Mouse (Mus musculus) lung, postnatal 14 days (tissue): ENCODE measurements around the gene Dvl2.
"Not testable (repeated sequence)": the region's sequence is repeated elsewhere in the genome, so short reads cannot be mapped to it uniquely, and the experiment has no call there.

ENCODE experiments used
- DNase-seq: peaks from one replicate; pipeline ENCODE4 v3.0.0; 2021

Dvl2 gene

DNA sequence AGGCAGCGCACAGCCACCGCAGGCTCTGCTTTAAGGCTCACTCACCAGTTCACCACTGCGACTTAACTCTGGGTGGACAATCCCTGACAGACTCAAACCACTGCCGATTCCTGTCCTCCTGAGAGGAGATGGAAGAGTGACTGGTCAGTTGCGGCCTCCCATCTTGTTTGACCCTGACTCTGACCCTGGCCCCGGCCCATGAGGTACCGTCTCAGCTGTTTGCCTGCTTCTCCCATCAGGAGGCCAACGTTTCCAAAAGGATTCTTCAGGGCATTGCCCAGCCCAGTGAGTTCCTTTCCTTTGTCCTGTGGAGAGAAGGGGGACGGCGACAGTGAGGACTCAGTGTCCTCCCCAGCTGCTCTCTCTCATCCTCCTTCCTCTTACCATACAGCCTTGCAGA is 10.6 kb downstream of the Dvl2 start:
- DNase-seq, result no peak

DNA sequence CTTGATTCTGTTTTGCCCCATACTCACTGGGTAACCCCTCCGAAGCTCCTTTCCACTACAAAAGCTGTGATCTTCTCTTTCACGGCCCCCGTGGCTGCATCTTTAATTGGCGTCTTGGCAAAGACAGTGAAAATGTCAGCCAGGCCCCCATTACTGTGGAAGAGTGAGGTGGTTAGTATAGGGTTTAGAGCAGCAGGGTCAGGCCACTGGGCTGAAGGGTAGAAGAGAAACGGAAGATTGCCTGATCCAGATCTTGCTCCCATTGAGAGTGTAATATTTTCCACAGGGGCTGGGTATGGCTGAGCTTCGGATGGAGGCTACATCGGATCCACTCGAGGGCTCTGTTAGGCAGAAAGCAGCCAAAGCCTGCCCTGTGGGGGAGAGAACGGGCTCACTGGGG is 12.5 kb downstream of the Dvl2 start:
- DNase-seq, result no peak

DNA sequence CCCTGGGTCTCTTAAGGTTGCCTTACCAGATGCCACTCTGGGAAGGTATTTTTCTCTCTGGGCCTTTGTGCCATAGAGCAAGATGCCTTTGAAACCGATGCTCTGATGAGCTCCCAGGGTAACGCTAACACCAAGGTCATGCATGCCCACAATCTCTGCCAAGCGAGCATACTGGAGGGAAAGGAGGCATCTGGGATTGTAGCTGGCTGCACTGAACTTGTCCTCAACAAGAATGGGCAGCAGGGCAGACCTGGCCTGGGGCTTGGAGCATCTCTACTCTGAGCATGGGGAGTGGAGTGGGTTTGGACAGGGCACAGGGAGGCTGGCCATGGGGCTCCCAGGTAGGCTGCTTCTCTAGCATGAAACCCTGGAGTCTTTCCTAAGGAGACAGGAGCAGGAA is 13.0 kb downstream of the Dvl2 start:
- no peak for DNase-seq

DNA sequence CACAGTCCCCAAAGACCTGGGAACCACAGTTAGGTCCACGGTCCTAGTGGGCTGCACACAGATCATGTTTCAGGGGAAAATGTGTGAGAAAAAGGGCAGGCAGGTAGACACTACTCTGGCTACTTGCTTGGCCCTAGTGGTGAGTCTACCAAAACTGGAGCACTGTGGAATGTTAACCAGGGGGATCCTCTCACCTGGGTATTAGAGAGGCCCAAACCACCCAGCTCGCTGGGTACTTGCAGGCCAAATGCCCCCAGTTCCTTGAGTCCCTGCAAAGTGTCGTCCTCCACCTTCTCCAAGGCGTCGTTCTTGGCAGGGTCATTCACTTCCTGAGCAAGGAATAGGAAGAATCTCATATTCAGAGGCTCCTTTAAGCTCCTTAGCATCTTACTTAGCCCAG is 13.7 kb downstream of the Dvl2 start:
- no peak for DNase-seq

DNA sequence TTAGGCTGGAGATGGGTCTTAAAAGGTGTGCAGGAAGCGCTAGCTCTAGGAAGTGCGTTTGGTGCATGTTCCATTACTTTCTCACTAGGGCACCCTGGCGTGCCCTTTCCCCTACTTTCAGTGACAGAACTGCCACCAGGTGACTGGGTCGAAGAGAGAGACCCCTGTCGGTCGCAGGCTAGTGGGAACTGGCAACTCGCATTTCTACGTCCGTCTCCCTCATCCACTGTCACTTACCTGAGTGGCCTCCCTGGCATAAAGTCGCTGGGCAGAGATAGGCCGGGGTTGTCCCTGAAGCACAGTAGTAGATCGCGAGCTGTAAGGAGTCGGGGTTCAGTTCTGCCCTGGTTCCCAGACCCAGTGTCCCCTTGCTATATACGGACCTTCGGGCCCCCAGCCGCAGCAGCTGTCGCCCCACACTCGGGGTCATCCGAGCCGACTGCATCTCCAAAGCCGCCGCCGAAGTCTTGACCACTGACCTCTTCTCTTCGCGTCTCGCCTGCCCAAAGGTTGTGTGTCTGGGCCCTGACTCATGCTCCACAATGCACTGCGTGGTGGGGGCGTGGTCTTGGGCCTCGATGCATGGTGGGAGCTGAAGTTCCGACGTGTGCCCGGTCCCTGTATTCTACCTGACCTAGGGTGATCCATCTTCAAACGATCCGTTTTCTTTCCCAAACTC is 14.6 kb downstream of the Dvl2 start, which contains the start of gene Acadvl:
TSS of gene Acadvl (minus strand) at position 532 of the 679 bp plus-strand sequence.
- peak; percentile 87 for DNase-seq

DNA sequence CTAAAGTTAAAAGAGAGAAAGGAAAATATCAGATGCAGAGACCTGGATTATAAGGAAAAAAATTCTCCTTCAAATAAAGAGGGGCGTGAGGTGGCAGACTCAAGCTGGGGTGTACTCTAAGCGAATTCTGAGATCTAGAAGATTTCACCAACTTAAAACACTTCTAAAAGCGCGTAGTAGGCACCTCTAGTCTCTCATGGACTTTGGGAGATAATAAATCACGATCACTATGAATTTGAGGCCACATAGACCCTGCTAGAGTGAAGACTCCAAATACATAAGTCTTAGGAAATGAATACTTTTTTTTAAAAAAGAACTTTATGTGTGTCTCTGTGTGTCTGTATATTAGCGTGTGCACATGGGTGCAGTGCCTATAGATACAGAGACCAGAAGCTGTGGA is 15.3 kb downstream of the Dvl2 start:
- DNase-seq, result no peak

DNA sequence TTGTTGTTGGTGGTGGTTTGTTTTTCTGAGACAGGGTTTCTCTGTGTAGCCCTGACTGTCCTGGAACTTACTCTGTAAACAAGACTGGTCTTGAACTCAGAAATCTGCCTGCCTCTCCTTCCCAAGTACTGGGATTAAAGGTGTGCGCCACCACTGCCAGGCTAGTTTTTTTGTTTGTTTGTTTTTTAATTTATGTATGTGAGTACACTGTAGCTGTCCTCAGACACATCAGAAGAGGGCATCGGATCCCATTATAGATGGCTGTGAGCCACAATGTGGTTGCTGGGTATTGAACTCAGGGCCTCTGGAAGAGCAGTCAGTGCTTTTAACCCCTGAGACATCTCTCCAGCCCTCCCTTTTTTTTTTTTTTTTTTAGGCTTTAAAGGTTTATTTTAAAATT is 15.8 kb downstream of the Dvl2 start:
- not testable (repeated sequence) for DNase-seq

DNA sequence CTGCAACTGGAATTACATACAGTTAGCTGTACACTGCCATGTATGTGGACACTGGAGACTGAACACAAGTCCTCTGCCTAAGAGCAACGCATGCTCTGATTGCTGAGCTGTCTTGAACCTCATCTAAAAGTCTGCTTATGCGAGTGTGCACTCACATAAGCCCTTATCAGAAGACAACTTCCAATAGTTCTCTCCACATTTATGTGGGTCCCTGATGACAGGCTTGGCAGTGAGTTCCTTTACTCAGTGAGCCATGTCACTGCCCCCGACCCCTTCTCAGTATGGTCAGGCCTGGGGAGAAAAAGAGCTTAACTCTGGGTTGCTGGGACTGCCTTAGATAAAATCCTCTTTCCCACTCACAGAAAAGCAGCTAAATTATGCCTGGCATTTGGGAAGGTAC is 16.3 kb downstream of the Dvl2 start, which contains the start of gene Dlg4:
TSS of gene Dlg4 (plus strand) at position 274 of the 400 bp plus-strand sequence.
- no peak for DNase-seq

DNA sequence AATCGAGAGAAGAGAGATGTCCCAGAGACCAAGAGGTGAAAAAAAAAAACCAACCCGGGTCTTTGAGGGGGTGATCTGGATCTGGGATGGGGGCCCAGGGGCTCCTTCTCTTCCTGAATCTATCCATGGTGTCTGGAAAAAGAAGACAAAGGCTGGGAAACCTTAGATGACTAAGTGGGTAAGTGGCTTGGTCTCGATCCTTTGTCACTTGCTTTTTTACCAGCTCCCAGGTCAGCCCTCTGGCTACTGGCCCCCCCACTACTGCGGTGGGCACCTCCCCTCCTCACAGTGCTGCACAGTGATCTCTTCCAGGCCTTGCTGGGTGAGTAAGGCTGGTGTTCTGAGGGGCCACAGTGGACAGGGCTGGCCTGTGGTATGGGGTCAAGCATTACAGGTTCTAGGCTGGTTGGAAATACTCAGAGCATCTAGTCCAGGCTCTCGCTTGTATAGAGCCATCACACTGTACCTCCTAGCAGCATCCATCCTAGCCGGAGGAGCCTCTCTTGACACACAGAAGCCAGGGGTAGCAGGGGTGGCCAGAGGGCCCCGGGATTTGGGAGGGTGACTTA is 16.9 kb downstream of the Dvl2 start:
- DNase-seq, result no peak

DNA sequence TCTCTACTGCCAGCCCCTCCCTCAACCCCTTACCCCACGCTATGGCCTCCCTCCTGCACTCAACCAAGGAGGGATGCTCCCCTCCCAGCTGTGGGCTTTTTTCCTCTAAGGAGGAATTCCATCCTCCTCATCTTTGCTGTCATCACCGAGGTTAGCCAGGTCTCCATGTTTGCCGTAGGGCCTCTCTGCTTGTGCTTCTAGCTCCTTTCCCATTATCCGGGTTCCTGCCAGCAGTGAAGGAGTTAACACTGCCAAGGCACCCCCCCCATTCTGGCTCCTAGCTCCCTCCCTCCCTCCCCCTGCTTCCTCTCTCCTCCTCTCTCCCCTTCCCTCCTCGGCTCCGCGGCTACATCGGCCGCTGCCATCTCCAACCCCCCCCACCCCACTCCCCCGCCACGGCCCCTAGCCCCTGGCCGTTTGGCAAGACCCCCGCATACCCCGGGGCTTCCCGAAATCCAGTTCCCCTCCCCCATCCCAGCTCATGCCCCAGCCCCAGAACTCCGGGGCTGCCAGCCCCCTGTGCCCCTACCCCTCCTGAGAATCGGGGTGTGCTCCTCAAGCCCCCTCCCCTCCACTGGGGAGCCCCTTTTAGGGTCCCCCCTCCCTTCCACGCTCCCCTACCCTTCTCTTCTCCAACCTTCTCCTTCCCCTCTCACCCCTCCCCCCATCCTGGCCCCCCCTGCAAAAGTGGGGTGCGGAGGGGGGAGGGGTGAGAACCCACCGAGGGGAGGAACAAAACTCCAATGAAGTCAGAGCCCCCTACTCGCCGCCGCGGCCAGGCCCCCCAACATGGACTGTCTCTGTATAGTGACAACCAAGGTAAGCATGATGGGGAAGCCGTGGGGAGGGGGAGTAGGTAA is 18.0 kb downstream of the Dvl2 start:
- peak; percentile 55 for DNase-seq

DNA sequence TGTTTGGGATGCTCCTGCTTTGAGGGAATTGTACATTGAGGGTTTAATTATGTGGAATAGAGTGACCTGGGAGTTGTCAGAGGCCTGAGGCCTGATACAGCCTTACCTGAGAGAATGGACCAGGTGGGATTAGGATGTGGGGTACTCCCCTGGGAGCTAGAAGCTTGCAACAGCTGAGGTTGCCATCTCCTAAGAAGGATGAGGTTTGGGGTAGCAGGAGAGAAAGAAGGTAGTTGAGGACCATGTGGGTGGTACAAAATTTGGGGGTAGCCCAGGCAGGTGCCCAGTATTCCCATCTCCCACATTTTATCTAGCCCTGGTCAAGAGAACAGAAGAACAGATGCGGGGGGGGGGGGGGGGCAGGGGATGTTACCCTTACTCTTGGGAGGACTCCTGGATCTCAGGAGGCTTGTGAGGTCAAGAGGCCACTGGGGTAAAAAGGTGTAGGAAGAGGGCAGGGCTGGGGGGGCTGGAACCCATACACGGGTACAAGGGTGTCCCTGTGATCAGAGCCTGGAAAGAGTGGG is 19.2 kb downstream of the Dvl2 start:
- no peak for DNase-seq

DNA sequence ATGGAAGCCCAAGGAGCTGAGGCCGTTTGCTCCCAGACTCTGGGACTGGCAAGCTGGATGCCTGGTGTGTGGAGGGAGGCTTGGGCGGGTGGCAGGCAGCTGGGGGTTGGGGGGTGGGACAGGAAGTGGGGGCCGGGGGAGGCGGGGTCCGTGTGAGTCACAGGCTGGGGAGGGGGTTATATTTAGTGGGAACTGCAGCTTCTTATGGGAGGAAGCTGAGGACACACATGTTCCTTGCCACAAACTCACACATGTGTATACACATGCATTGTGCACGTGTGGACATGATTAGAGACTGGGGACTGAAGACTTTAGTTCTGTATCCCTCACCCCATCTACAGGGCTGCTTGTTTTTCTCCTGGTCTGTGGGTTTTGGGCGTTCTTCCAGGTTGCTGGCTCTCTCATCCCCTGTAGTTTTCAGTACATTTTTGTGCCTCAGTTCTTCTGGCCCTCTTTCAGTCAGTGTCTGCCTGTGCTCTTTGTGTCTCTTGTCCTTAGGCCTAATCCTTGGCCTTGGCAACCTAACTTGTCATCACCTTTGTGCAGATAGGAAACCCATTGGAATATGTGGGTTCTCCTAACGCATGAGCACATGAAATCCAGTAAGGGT is 19.7 kb downstream of the Dvl2 start:
- DNase-seq, result no peak

DNA sequence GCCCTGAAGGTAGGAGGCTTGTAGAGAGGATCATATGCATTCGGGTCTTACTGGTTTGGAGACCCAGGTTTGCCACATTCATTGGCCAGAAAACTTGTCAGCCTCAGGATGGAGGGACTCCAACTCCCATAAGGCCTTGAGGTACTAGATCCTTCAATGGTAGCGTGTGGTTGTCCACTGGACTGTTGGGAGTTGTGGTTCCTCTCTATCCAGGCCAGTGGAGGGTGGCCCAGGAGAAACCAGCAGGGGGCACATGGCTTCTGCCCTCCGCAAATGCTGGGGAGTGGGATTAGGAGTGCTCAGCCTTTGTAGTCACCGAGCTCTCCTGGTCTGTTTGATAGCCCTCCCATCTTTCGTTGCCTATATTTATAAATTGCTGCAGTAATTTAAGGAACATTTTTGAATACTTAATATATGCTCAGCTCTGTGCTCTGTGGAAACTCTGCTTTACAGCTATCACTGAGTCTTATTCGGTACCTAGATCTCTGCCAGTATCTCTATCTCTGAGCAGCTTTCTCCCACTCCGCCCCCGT is 20.4 kb downstream of the Dvl2 start:
- DNase-seq, result peak; percentile 74

DNA sequence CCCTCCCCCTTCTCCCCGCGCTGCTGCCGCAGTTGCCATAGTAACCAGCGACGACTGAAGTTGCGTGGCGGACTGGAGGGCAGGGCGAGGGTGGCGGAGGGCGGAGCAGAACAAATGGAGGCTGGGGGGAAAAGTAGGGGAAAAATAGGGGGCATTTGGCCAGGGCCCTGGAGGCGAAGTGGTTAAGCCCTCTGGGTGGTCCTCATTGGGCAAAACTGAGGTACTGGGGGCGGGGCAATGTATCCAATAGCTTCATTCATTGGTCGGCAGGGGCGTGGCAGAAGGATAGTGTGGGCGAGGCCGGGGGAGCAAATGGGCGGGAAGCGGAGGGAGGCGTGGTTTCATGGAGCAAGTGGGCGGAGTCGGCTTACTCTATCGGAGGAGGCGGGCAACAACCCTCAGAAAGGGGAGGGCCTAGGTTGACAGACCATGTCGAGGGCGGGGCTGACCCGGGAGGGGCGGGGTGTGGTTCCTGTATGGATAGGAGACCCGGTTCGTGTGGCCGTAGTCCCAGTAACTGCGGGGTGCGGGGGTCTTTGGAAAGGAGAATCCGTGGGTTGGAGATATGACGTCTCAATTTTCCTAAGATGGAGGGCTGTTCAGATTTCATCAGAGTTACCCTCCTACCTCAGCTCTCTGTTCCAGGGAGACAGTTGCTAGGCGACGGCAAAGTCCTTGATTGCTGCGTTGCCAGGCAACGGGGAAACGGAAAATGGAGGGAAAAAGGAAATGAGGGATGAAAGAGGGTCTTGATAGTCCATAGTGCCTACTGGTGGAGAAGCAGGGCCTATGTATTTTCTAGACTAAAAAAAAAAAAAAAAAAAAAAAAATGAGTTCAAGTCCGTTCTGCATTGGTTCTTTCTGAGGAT is 21.1 kb downstream of the Dvl2 start:
- DNase-seq, result peak; percentile 98

DNA sequence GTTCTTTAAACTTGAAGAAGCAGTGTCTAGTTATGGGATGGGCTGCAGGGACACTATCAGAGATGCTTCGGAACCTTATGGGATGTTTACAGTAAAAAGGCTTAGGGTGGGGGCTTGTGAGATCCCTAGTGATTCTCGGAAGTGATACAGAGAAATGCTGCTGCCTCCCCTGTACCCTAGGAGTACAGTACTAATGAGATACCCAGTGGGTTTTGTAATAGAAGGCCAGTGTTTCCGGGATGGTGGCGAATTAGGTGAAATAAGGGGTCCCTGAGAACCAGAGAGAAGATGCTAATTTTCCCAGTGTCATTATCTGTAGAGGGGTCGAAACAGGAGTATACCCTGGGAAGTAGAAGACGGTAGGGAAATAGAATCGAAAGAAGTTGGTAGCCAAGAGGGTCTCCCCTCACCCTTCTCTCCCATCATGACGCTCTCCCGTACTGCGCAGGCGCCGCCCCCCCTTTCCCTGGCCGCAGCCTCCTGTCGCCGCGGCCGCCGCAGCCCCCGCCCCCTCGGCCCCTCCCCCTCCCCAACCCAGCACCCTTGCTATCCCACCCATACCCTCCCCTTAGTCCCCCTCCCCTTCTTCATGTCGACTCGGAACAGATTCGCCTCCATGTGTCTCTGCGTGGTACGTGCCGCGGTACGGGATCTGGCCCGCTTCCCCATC is 23.2 kb downstream of the Dvl2 start:
- DNase-seq, result no peak

DNA sequence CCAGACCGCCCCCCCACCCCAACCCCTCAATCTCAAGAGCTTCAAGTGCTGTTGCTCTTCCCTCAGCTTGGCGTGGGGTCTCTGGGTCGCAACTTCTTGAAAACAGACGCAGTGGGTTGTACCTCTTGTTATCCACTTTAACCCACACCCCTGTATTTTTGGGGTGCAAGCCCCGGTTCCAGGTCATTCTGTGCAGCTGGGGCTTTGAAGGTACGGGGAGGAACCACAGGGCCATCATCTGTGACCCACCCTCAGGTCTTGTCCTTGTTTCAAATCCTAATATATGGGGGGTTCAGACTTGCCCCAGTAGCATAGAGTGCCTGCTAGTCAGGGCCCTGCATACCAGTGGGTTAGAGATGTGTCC is 23.7 kb downstream of the Dvl2 start:
- DNase-seq, result no peak

DNA sequence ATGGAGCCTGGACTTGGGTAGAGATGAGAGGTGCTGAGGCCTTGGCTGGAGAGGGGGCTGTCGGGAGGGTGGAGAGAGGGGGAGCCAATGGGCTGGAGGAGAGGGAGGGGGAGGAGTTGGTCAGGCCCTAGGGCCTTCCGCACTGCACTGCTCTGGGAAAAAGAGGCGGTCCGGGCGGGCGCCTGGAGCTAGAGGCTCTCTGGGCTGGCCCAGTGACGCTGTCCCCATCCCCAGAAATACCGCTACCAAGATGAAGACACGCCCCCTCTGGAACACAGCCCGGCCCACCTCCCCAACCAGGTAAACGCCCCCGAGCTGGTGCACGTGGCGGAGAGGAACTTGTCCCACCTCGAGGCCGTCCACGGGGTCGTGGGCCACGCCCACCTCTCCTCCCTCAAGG is 26.3 kb downstream of the Dvl2 start:
- peak; percentile 40 for DNase-seq

DNA sequence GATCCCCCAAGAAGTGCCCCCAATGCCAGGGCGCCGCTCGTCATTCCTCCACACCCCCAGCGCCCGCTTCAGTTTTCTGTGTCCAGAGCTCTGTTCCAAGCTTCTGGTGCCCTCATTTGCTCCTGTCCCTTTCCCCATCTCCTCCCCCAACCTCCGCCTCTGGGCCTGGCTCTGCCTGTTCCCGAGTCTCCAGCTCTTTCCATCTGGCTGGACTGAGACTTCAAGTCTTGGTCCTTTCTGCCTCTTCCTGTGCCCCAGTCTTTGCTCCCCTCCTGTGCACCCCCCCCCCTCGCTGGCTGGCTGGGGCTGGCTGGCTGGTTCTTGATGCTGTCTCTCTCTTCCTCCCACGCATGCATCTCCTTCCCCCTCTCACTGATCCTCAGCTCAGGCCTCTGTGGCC is 27.0 kb downstream of the Dvl2 start:
- peak; percentile 28 for DNase-seq

DNA sequence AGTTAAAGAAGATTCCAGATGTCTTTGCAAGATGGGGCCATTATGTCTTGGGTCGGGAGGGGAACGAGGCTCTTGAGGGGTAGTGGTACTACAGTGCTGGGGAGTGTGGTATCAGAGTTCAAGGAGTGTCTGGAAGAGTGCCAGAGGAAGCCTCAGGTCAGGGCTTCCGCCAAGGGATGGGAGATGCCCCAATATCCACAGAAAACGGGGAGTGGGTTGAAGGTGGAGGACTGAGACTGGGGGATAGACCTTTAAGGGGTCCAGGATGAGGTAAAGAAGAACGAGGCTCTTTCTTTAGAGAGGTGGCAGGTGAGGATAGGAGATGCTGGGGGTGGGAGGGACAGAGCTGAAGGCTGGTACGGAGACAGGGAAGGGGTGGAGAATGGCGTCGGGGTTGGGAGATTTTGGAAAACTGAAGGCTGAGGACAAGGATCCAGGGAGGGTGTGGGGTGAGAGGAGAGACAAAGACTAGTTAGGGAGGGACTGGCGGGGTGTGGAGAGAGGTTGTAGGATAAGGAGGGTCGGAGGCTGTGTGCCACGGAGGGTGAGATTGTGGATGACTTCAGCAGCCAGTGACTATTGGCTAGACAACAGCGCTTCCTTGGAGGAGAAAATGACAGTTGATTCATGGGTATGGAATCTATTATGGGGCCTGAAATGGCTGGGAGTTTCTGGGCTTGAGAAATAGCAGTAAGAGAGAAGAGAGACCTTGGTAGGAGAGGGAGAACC is 28.2 kb downstream of the Dvl2 start:
- DNase-seq, result no peak

DNA sequence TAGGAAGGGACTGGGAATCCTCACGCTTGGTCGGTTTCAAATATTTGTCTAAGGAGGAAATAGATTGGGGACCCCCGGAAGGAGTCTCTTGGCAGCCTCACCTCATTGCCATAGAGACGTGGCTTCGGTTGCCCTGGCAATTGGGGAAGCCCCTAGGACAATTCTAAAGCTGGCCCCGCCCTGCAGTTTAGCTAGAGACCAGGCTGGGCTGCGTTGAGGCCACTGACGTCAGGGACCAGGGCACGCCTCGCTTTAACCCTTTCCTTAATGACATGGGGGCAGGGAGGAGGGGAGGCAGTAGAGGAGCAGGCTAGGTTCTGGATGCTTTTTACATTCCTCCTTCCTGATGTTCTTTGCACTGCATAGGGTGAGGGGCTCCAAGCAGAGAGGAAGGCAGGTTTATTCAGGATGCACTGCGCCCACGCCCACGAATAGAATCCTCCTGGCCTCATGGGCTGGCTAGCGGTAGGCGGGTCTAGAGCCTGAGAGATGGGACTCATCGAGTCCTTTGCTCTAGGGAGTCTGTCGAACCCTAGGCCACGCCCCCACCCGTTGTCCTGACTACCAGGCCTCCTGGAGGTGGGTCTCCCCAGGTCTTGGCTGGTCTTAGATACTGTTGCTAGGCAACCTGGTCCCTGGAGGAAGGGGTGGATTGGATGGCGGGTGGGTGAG is 28.9 kb downstream of the Dvl2 start:
- DNase-seq, result peak; percentile 50
